Mouse (Mus musculus): ENCODE data around the gene Ostm1.

DNA sequence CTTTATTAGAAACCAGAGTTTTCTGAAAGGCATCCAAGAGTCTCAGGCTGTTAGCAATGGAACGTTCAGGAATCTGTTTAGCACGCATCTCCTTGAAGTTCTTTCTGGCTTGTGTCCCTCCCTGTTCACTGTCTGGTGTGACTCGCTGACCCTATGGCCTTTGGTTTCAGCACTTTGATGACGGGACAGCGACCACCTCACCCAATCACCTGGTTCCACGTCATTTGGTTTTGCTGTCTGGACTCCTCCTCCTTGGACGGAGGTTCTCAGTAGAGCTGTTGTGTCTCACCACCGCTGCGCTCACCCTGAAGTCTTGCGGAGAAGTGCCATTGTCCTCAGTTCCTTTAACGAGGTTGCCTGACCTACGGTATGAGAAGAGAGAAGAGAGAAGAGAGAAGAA, 21.4 kb upstream of the Ostm1 start:
- TF ChIP-seq GATA1 (IDR thresholded peaks at IDR 0.05; ENCODE audit: low read length), result no peak
- no peak for TF ChIP-seq TAL1 (IDR thresholded peaks at IDR 0.05; ENCODE audit: low read length)
